15 mouse cellular contexts compared by ENCODE assay signal in genomic region chr4:124418431-124418830, GRCm38 (mm10).
"Had no signal": no experiment of that assay in that cellular context is flagged by ENCODE, and none has a peak within 500 bp of the region (broad histone marks: within the 10 kb centered on the region; RNA-seq: fewer than 3 reads in every experiment).

No protein-coding gene starts in this region.

- DNase-seq: kidney, adult 9 months; kidney, postnatal 14 days; kidney, postnatal 4 days; left cerebral cortex, postnatal 4 days; liver, postnatal 0 days; lung, embryonic 14.5 days; midbrain, embryonic 14.5 days; thymus, adult 18-20 months; thymus, postnatal 36 days had no signal

- H3K9me3 ChIP-seq: limb, embryonic 12.5 days; limb, embryonic 15.5 days had no signal

- H3K36me3 ChIP-seq: limb, embryonic 12.5 days; limb, embryonic 15.5 days had no signal

- ATAC-seq: liver, postnatal 0 days; lung, postnatal 0 days had no signal

- H3K9ac ChIP-seq: limb, embryonic 12.5 days; limb, embryonic 15.5 days; liver, embryonic 14.5 days; liver, postnatal 0 days; lung, embryonic 14.5 days had no signal

- H3K4me3 ChIP-seq: limb, embryonic 12.5 days; limb, embryonic 15.5 days had no signal

- H3K27me3 ChIP-seq: limb, embryonic 12.5 days; limb, embryonic 15.5 days had no signal

- H3K27ac ChIP-seq: limb, embryonic 12.5 days; limb, embryonic 15.5 days; liver, embryonic 14.5 days; macrophage had no signal

- H3K4me2 ChIP-seq: limb, embryonic 12.5 days; limb, embryonic 15.5 days; liver, embryonic 11.5 days; lung, embryonic 14.5 days had no signal

- H3K4me1 ChIP-seq: limb, embryonic 12.5 days; limb, embryonic 15.5 days had no signal
